Mouse (Mus musculus): ENCODE measurements around the gene Arl4d.

DNA sequence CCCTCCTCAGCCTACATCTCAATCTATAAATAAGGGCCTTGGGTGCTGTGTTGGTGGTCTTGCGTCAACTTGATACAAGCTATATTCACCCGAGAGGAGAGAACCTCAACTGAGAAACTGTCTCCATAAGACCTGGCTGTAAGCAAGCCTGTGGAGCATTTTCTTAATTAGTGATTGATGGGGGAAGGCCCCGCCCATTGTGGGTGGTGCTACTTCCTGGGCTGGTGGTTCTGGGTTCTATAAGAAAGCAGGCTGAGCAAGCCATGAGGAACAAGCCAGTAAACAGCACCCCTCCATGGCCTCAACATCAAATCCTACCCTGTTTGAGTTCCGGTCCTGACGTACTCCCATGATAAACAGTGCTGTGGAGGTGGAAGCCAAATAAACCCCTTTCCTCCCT is 8.8 kb downstream of the Arl4d start:
- TF ChIP-seq CTCF (IDR thresholded peaks at IDR 0.05; ENCODE audit: extremely low read depth, insufficient read depth, insufficient read length, insufficient replicate concordance) (no peak), POLR2A (IDR thresholded peaks at IDR 0.05; ENCODE audit: low read depth, low read length) (no peak)

Data from spleen, adult 2 months (tissue).